Mouse (Mus musculus) kidney, adult 2 months (tissue): ENCODE data around the gene Hist1h2bk.

ENCODE experiments used
- CTCF ChIP-seq: fragments of 200-500 bp; conservative IDR thresholded peaks from 2 replicates; pipeline ENCODE4 v1.5.1; 2011; ENCODE audit warnings: low read depth, mild to moderate bottlenecking, control low read depth, low read length, moderate library complexity, mixed read lengths; ENCODE audit not compliant: insufficient read depth, insufficient read length
- POLR2A ChIP-seq: fragments of 200-500 bp; IDR thresholded peaks from one replicate; pipeline ENCODE4 v1.6.1; 2011; ENCODE audit warnings: low read depth, low read length, control low read depth

GRCm38 (mm10) chr13:21998412-21998811, 37.3 kb upstream of the Hist1h2bk start:
- TF ChIP-seq POLR2A (no peak), CTCF (no peak)
